Mouse (Mus musculus) hindbrain, embryonic 12.5 days (tissue): ENCODE measurements around the gene Gm45713. TPM values are rescaled to one million over a fixed set of nuclear protein-coding genes. Genes with fewer than 3 reads are reported as not detected.
"Not testable (repeated sequence)": the region's sequence is repeated elsewhere in the genome, so short reads cannot be mapped to it uniquely, and the experiment has no call there.

ENCODE experiments used
- ATAC-seq: fragments of 200-750 bp; cut with Nextera tagmentation; 2 replicates; pipeline ENCODE4 v1.8.0; 2017; ENCODE audit warnings: moderate TSS enrichment; ENCODE audit not compliant: low FRiP score
- H3K27ac ChIP-seq: fragments of 300-500 bp; sonication (generic); 2 replicates; pipeline ENCODE4 v1.5.1; 2016; ENCODE audit warnings: mild to moderate bottlenecking
- H3K27me3 ChIP-seq: fragments of 300-500 bp; sonication (generic); 2 replicates; pipeline ENCODE4 v1.6.1; 2016; ENCODE audit warnings: mild to moderate bottlenecking
- H3K36me3 ChIP-seq: fragments of 300-500 bp; sonication (generic); 2 replicates; pipeline ENCODE4 v1.6.1; 2016; ENCODE audit warnings: mild to moderate bottlenecking
- H3K4me1 ChIP-seq: fragments of 300-500 bp; sonication (generic); 2 replicates; pipeline ENCODE4 v1.6.1; 2016
- H3K4me2 ChIP-seq: fragments of 300-500 bp; sonication (generic); replicated peaks from 2 replicates; pipeline ENCODE4 v1.6.1; 2016; ENCODE audit warnings: mild to moderate bottlenecking
- H3K4me3 ChIP-seq: fragments of 300-500 bp; sonication (generic); 2 replicates; pipeline ENCODE4 v1.5.1; 2016; ENCODE audit warnings: mild to moderate bottlenecking
- H3K9ac ChIP-seq: fragments of 300-500 bp; sonication (generic); 2 replicates; pipeline ENCODE4 v1.6.1; 2016; ENCODE audit warnings: mild to moderate bottlenecking, moderate library complexity
- H3K9me3 ChIP-seq: fragments of 300-500 bp; sonication (generic); replicated peaks from 2 replicates; pipeline ENCODE4 v1.6.1; 2016; ENCODE audit warnings: mild to moderate bottlenecking
- WGBS: fragments of 180-500 bp; shearing (Covaris S2); methylation state at CpG from one replicate; pipeline ENCODE4 v1.1.7; 2016; 5-methylcytosine and 5-hydroxymethylcytosine counted together
- polyA plus RNA-seq: library from polyadenylated mRNA; unstranded; fragments of >200 nt; fragmentation: Nextera tagmentation; extraction: Ambion mirVana; gene quantifications from 2 replicates; pipeline ENCODE4 v1.2.1, GENCODE M21; 2016

Gm45713 gene
- polyA plus RNA-seq, 1 experiment from 2014 or later: not detected

GRCm38 (mm10) chr7:45113476-45113875 is 22.6 kb downstream of the Gm45713 start:
- no peak overlapping the region for H3K4me2 ChIP-seq
- H3K27ac ChIP-seq: no peak overlapping the region
- no peak overlapping the region for H3K9ac ChIP-seq
- WGBS: 87% methylated on average over 2 of the region's 2 CpGs
- ATAC-seq: no peak
- no peaks in the 10 kb centered on the region for H3K9me3 ChIP-seq
- H3K36me3 ChIP-seq: peaks cover 9% of the 10 kb centered on the region
- no peak overlapping the region for H3K4me3 ChIP-seq
- H3K27me3 ChIP-seq: no peaks in the 10 kb centered on the region
- H3K4me1 ChIP-seq: no peaks in the 10 kb centered on the region

- Histone ChIP-seq H3K4me1 (no peaks in the 10 kb centered on the region), H3K9ac (no peak overlapping the region), H3K9me3 (no peaks in the 10 kb centered on the region), H3K4me2 (no peak overlapping the region), H3K27me3 (no peaks in the 10 kb centered on the region), H3K27ac (no peak overlapping the region), H3K4me3 (no peak overlapping the region), H3K36me3 (peaks cover 1% of the 10 kb centered on the region; the same call in 1 of the 2 replicates)
- WGBS: 61% methylated on average over 3 of the region's 3 CpGs
- ATAC-seq: no peak
Observed at GRCm38 (mm10) chr7:45112529-45112928, 23.5 kb downstream of the Gm45713 start.

- Histone ChIP-seq H3K9ac (no peak overlapping the region), H3K27me3 (no peaks in the 10 kb centered on the region), H3K27ac (no peak overlapping the region), H3K9me3 (no peaks in the 10 kb centered on the region), H3K4me2 (no peak overlapping the region), H3K4me1 (no peaks in the 10 kb centered on the region), H3K36me3 (no peaks in the 10 kb centered on the region), H3K4me3 (no peak overlapping the region)
- no peak for ATAC-seq
- 73% methylated on average over 2 of the region's 2 CpGs for WGBS
Observed at GRCm38 (mm10) chr7:45111940-45112339, 24.1 kb downstream of the Gm45713 start.

- H3K4me2 ChIP-seq, H3K9ac ChIP-seq, ATAC-seq, H3K9me3 ChIP-seq, H3K36me3 ChIP-seq, H3K27me3 ChIP-seq, H3K4me3 ChIP-seq, H3K4me1 ChIP-seq, H3K27ac ChIP-seq: not testable (repeated sequence)
- WGBS: 89% methylated on average over 4 of the region's 4 CpGs
Observed at GRCm38 (mm10) chr7:45110089-45110488, 25.9 kb downstream of the Gm45713 start.

- Histone ChIP-seq H3K4me3 (no peak overlapping the region), H3K27ac (no peak overlapping the region), H3K27me3 (no peaks in the 10 kb centered on the region), H3K36me3 (no peaks in the 10 kb centered on the region), H3K9ac (no peak overlapping the region), H3K9me3 (no peaks in the 10 kb centered on the region), H3K4me2 (no peak overlapping the region), H3K4me1 (0 out of 2 replicates have a peak, but pooled peaks cover 5% of the 10 kb centered on the region)
- WGBS: 50% methylated on average over 5 of the region's 5 CpGs
- no peak for ATAC-seq
Observed at GRCm38 (mm10) chr7:45107052-45107645, 28.9 kb downstream of the Gm45713 start.

GRCm38 (mm10) chr7:45106441-45106840 is 29.6 kb downstream of the Gm45713 start:
- H3K9me3 ChIP-seq: no peaks in the 10 kb centered on the region
- H3K27ac ChIP-seq: no peak overlapping the region
- no peak overlapping the region for H3K4me3 ChIP-seq
- no peak for ATAC-seq
- no peak overlapping the region for H3K4me2 ChIP-seq
- WGBS: 28% methylated on average over 6 of the region's 6 CpGs
- no peak overlapping the region for H3K9ac ChIP-seq
- H3K4me1 ChIP-seq: 0 out of 2 replicates have a peak, but pooled peaks cover 5% of the 10 kb centered on the region
- H3K27me3 ChIP-seq: no peaks in the 10 kb centered on the region
- H3K36me3 ChIP-seq: no peaks in the 10 kb centered on the region

GRCm38 (mm10) chr7:45105491-45105890 is 30.5 kb downstream of the Gm45713 start:
- H3K27me3 ChIP-seq: no peaks in the 10 kb centered on the region
- H3K27ac ChIP-seq: no peak overlapping the region
- no peaks in the 10 kb centered on the region for H3K36me3 ChIP-seq
- 0 out of 2 replicates have a peak, but pooled peaks cover 5% of the 10 kb centered on the region for H3K4me1 ChIP-seq
- ATAC-seq: no peak
- H3K9me3 ChIP-seq: no peaks in the 10 kb centered on the region
- 82% methylated on average over 8 of the region's 8 CpGs for WGBS
- no peak overlapping the region for H3K9ac ChIP-seq
- H3K4me3 ChIP-seq: no peak overlapping the region
- H3K4me2 ChIP-seq: no peak overlapping the region

GRCm38 (mm10) chr7:45104941-45105340 is 31.1 kb downstream of the Gm45713 start:
- Histone ChIP-seq H3K9me3 (no peaks in the 10 kb centered on the region), H3K4me1 (0 out of 2 replicates have a peak, but pooled peaks cover 5% of the 10 kb centered on the region), H3K27ac (no peak overlapping the region), H3K4me3 (no peak overlapping the region), H3K27me3 (no peaks in the 10 kb centered on the region), H3K9ac (no peak overlapping the region), H3K36me3 (no peaks in the 10 kb centered on the region), H3K4me2 (no peak overlapping the region)
- 86% methylated on average over 5 of the region's 5 CpGs for WGBS
- no peak for ATAC-seq

GRCm38 (mm10) chr7:45103652-45104180 is 32.3 kb downstream of the Gm45713 start, which contains the start of gene Fcgrt:
Fcgrt (minus strand) TSS chr7:45103851.
- WGBS: 79% methylated on average over 7 of the region's 7 CpGs
- 0 out of 2 replicates have a peak within 1 kb of the TSS, but pooled peaks have one; percentile 24 for H3K27ac ChIP-seq
- no peak within 1 kb of the TSS for H3K9ac ChIP-seq
- no peaks in the 10 kb centered on the region for H3K9me3 ChIP-seq
- H3K4me1 ChIP-seq: 0 out of 2 replicates have a peak, but pooled peaks cover 5% of the 10 kb centered on the region
- H3K4me3 ChIP-seq: no peak within 1 kb of the TSS
- no peaks in the 10 kb centered on the region for H3K27me3 ChIP-seq
- peak within 1 kb of the TSS; percentile 13 for H3K4me2 ChIP-seq
- no peak for ATAC-seq
- no peaks in the 10 kb centered on the region for H3K36me3 ChIP-seq

GRCm38 (mm10) chr7:45102940-45103585 is 33.0 kb downstream of the Gm45713 start:
- no peaks in the 10 kb centered on the region for H3K36me3 ChIP-seq
- H3K9ac ChIP-seq: no peak overlapping the region
- 0 out of 2 replicates have a peak overlapping the region, but pooled peaks have one; percentile 24 for H3K27ac ChIP-seq
- no peak for ATAC-seq
- 0 out of 2 replicates have a peak, but pooled peaks cover 5% of the 10 kb centered on the region for H3K4me1 ChIP-seq
- H3K9me3 ChIP-seq: no peaks in the 10 kb centered on the region
- 65% methylated on average over 9 of the region's 9 CpGs for WGBS
- H3K4me3 ChIP-seq: no peak overlapping the region
- H3K4me2 ChIP-seq: peak overlapping the region; percentile 13
- H3K27me3 ChIP-seq: no peaks in the 10 kb centered on the region

GRCm38 (mm10) chr7:45102441-45102840 is 33.6 kb downstream of the Gm45713 start:
- H3K27me3 ChIP-seq: no peaks in the 10 kb centered on the region
- H3K36me3 ChIP-seq: no peaks in the 10 kb centered on the region
- H3K9ac ChIP-seq: no peak overlapping the region
- WGBS: 90% methylated on average over 11 of the region's 11 CpGs
- H3K4me2 ChIP-seq: no peak overlapping the region
- no peak for ATAC-seq
- H3K4me1 ChIP-seq: 0 out of 2 replicates have a peak, but pooled peaks cover 5% of the 10 kb centered on the region
- no peak overlapping the region for H3K27ac ChIP-seq
- no peak overlapping the region for H3K4me3 ChIP-seq
- no peaks in the 10 kb centered on the region for H3K9me3 ChIP-seq

GRCm38 (mm10) chr7:45100046-45100445 is 36.0 kb downstream of the Gm45713 start:
- 95% methylated on average over 6 of the region's 6 CpGs for WGBS
- no peaks in the 10 kb centered on the region for H3K4me1 ChIP-seq
- H3K27me3 ChIP-seq: no peaks in the 10 kb centered on the region
- no peak overlapping the region for H3K4me2 ChIP-seq
- ATAC-seq: no peak
- H3K9me3 ChIP-seq: no peaks in the 10 kb centered on the region
- no peak overlapping the region for H3K9ac ChIP-seq
- H3K27ac ChIP-seq: no peak overlapping the region
- no peak overlapping the region for H3K4me3 ChIP-seq
- no peaks in the 10 kb centered on the region for H3K36me3 ChIP-seq
